Mouse (Mus musculus) hindbrain, embryonic 13.5 days (tissue): ENCODE results near the gene Glt1d1. TPM values are rescaled to one million over a fixed set of nuclear protein-coding genes. Genes with fewer than 3 reads are reported as not detected.

Experiments
- ATAC-seq: fragments of 200-750 bp; cut with Nextera tagmentation; 2 replicates; pipeline ENCODE4 v1.8.0; 2017; ENCODE audit warnings: moderate TSS enrichment; ENCODE audit not compliant: low FRiP score
- H3K27ac ChIP-seq: fragments of 300-500 bp; sonication (generic); 2 replicates; pipeline ENCODE4 v1.5.1; 2015; ENCODE audit warnings: inconsistent platforms, mild to moderate bottlenecking, moderate library complexity
- H3K27me3 ChIP-seq: fragments of 300-500 bp; sonication (generic); 2 replicates; pipeline ENCODE4 v1.6.1; 2015; ENCODE audit warnings: mild to moderate bottlenecking, inconsistent platforms
- H3K36me3 ChIP-seq: fragments of 300-500 bp; sonication (generic); 2 replicates; pipeline ENCODE4 v1.6.1; 2015; ENCODE audit warnings: mild to moderate bottlenecking, inconsistent platforms
- H3K4me1 ChIP-seq: fragments of 300-500 bp; sonication (generic); replicated peaks from 2 replicates; pipeline ENCODE4 v1.6.1; 2015; ENCODE audit warnings: inconsistent platforms
- H3K4me2 ChIP-seq: fragments of 300-500 bp; sonication (generic); 2 replicates; pipeline ENCODE4 v1.6.1; 2015; ENCODE audit warnings: inconsistent platforms, mild to moderate bottlenecking, moderate library complexity
- H3K4me3 ChIP-seq: fragments of 300-500 bp; sonication (generic); 2 replicates; pipeline ENCODE4 v1.5.1; 2015; ENCODE audit warnings: mild to moderate bottlenecking, inconsistent platforms
- H3K9ac ChIP-seq: fragments of 300-500 bp; sonication (generic); 2 replicates; pipeline ENCODE4 v1.6.1; 2015; ENCODE audit warnings: mild to moderate bottlenecking, inconsistent platforms
- H3K9me3 ChIP-seq: fragments of 300-500 bp; sonication (generic); 2 replicates; pipeline ENCODE4 v1.6.1; 2016; ENCODE audit warnings: inconsistent platforms
- WGBS: fragments of 180-500 bp; shearing (Covaris S2); methylation state at CpG from one replicate; pipeline ENCODE4 v1.1.7; 2015; 5-methylcytosine and 5-hydroxymethylcytosine counted together
- polyA plus RNA-seq: library from polyadenylated mRNA; unstranded; fragments of >200 nt; fragmentation: Nextera tagmentation; extraction: Ambion mirVana; gene quantifications from 2 replicates; pipeline ENCODE4 v1.2.1, GENCODE M21; 2015

Gene Glt1d1
- polyA plus RNA-seq, 1 experiment from 2014 or later = 0.77 TPM

DNA sequence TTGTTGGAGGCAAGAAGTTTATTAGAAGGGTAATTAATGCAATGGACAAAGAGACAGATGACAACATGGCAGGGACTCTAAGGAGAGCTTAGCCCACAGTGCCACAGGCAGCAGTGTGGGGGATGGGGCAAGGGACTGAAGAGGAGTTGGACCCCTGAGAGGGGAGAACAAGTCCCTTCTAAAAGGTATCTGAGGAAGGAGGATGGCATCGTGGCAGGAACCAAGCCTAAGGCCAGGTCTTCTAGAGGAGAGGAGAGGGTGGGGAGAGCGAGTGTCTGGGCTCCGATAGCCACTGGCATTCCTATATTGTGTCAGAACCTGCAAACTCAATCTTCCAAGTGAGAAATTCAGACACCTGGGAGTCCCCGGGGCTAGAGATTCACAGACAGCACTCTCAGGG, 126.5 kb downstream of the Glt1d1 start:
- H3K36me3 ChIP-seq = no peaks in the 10 kb centered on the region
- H3K27me3 ChIP-seq = no peaks in the 10 kb centered on the region
- no peak overlapping the region for H3K27ac ChIP-seq
- peaks cover 5% of the 10 kb centered on the region; the same call in 1 of the 2 replicates for H3K4me1 ChIP-seq
- ATAC-seq = no peak
- H3K9ac ChIP-seq = no peak overlapping the region
- 73% methylated on average over 4 of the region's 4 CpGs for WGBS
- no peaks in the 10 kb centered on the region for H3K9me3 ChIP-seq
- H3K4me3 ChIP-seq = no peak overlapping the region
- H3K4me2 ChIP-seq = no peak overlapping the region

Other genes starting within 250 kb of the Glt1d1 start
- gene Slc15a4, start 635 bp downstream of the Glt1d1 start, polyA plus RNA-seq = 25.9 and 26.4 TPM in 2 replicates